Mouse (Mus musculus): Measurements from ENCODE around the gene Sipa1l3.

GRCm38 (mm10) chr7:29425413-29425827 is 93.0 kb downstream of the Sipa1l3 start:
- TF ChIP-seq CTCF (conservative IDR thresholded peaks at IDR 0.05; ENCODE audit: insufficient read depth, insufficient read length, low read depth, low read length) (no peak), POLR2A (IDR thresholded peaks at IDR 0.05; ENCODE audit: low read depth, low read length) (no peak)

Measured in kidney, adult 2 months (tissue).